Mouse (Mus musculus): ENCODE measurements around the gene Pus10. TPM values are rescaled to one million over a fixed set of nuclear protein-coding genes. Genes with fewer than 3 reads are reported as not detected.

Pus10 gene
- polyA plus RNA-seq, 1 experiment from 2014 or later = 17.4 TPM

Other genes starting within 250 kb of the Pus10 start
- gene Ahsa2, start 167.6 kb upstream of the Pus10 start, polyA plus RNA-seq (2018) = 12.5 to 17.1 TPM (median 16.3 TPM) in 3 replicates
- not detected in 3 replicates for gene 1700093K21Rik, start 144.5 kb upstream of the Pus10 start, polyA plus RNA-seq (2018)
- gene 0610010F05Rik, start 32.0 kb upstream of the Pus10 start, polyA plus RNA-seq (2018) = 12.1 to 19.8 TPM (median 14.4 TPM) in 3 replicates
- gene Pex13, start 285 bp downstream of the Pus10 start, polyA plus RNA-seq (2018) = 14.0 to 16.5 TPM (median 15.8 TPM) in 3 replicates
- gene Rel, start 105.3 kb downstream of the Pus10 start, polyA plus RNA-seq (2018) = 9.2 to 15.4 TPM (median 13.0 TPM) in 3 replicates
- 5.1 to 8.3 TPM (median 6.8 TPM) in 3 replicates for gene Papolg, start 229.6 kb downstream of the Pus10 start, polyA plus RNA-seq (2018)